Mouse (Mus musculus) G1E (cell line): Measurements from ENCODE around the gene Ubr4.

Source experiments
- CTCF ChIP-seq: IDR thresholded peaks from 2 replicates; pipeline ENCODE4 v1.5.1; 2012; ENCODE audit warnings: low read depth, low read length, inconsistent platforms, mixed read lengths
- GATA1 ChIP-seq: IDR thresholded peaks from 2 replicates; pipeline ENCODE4 v1.6.1; 2012; ENCODE audit warnings: borderline replicate concordance, low read length, inconsistent platforms, mixed read lengths
- POLR2AphosphoS5 ChIP-seq: IDR thresholded peaks from 2 replicates; pipeline ENCODE4 v1.6.1; 2012; ENCODE audit warnings: low read depth, low read length, inconsistent platforms; ENCODE audit not compliant: insufficient replicate concordance
- TAL1 ChIP-seq: conservative IDR thresholded peaks from 2 replicates; pipeline ENCODE4 v1.6.1; 2012; ENCODE audit warnings: low read depth, low read length, inconsistent platforms, mixed read lengths

- TF ChIP-seq CTCF (no peak), GATA1 (no peak), TAL1 (no peak), POLR2AphosphoS5 (no peak)
Measured at GRCm38 (mm10) chr4:139421621-139422020, 69.2 kb downstream of the Ubr4 start.
